In the genomic region with DNA sequence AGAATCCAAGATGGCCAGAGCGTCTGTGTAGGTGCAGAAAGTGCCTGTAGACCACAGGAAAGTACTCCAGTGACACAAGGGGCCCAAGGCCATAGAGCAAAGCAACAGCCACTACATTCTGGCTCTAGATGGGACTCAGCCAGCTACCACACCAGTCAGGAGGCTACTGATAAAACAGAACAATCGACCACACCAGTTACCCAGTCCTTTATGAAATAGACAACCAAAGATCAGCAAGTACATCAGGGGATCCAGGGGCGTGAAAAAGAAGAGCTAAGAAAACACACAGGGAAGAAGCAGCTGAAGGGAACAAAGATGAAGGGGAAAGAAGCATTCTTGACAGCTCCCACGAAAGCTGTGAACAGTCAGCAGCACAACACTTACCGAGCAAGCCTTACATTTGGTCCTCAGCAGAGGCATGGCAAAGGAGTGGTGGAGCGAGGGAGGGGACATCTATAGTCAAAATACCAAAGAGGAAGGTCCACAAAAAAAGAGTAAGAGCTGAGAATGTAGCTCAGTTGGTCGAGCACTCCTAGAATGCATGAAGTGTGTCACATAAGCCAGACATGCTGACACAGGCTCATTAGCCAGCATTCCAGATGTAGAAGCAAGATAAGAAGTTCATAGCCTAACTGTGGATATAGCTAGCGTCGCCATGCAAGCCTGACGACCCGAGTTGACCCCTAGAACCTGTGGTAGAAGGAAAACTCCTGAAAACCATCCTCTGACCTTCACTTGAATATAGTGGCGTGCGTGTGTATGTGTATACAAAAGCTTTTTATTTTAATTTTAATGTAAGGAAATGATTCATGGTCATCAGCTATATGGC, we compare ENCODE assay signal across 14 mouse cellular contexts. TPM values are rescaled to one million over a fixed set of nuclear protein-coding genes. Genes with fewer than 3 reads are reported as not detected.
DNase-seq lines count a peak whose midpoint lies in the region; ATAC-seq lines count a peak whose summit lies in the region.
"Had no signal": no experiment of that assay in that cellular context is flagged by ENCODE, and none has a peak within 500 bp of the region (broad histone marks: within the 10 kb centered on the region; RNA-seq: fewer than 3 reads in every experiment).

No protein-coding gene starts in this region.

- peaks cover 13% of the 10 kb centered on the region for H3K36me3 ChIP-seq in megakaryocyte, embryonic 14.5 days (replicated peaks; ENCODE audit: low read length)
- H3K36me3 ChIP-seq: embryonic facial prominence, embryonic 15.5 days; hindbrain, embryonic 12.5 days; limb, embryonic 10.5 days had no signal

- ATAC-seq in megakaryocyte, adult 5-6 weeks (ENCODE audit: poor library complexity, severe bottlenecking) = no peak
- peak; percentile 26 to 60; a peak in 3 of 4 replicates for ATAC-seq in hematopoietic stem cell, adult 5-6 weeks (replicated peaks in 1 of 2; ENCODE audit: insufficient read depth in 1 of 2, low FRiP score in 2 of 2, low TSS enrichment in 1 of 2, low read depth in 1 of 2, poor library complexity in 2 of 2, severe bottlenecking in 2 of 2)

- no peaks in the 10 kb centered on the region for H3K9me3 ChIP-seq in megakaryocyte, embryonic 14.5 days
- H3K9me3 ChIP-seq: embryonic facial prominence, embryonic 15.5 days; hindbrain, embryonic 12.5 days; limb, embryonic 10.5 days had no signal

- H3K27me3 ChIP-seq in megakaryocyte, embryonic 14.5 days (replicated peaks) = no peaks in the 10 kb centered on the region
- H3K27me3 ChIP-seq: embryonic facial prominence, embryonic 15.5 days; hindbrain, embryonic 12.5 days had no signal

- peak overlapping the region; percentile 51 for H3K4me3 ChIP-seq in megakaryocyte, embryonic 14.5 days (replicated peaks)
- H3K4me3 ChIP-seq: embryonic facial prominence, embryonic 15.5 days; hindbrain, embryonic 12.5 days; limb, embryonic 10.5 days had no signal

- DNase-seq in heart, adult 11 months = peak; percentile 65
- DNase-seq in heart, adult 8-10 months (ENCODE audit: low spot score) = no peak
- no peak for DNase-seq in left cerebral cortex, adult 9 months (ENCODE audit: low spot score in 2 of 2)
- DNase-seq in urinary bladder, postnatal 36 days (ENCODE audit: low spot score in 2 of 2) = no peak
- DNase-seq in adrenal gland, postnatal 14 days = no peak
- DNase-seq: cerebellum, adult 11-12 months; heart, adult 18-20 months; thymus, postnatal 25 days had no signal

- H3K4me1 ChIP-seq in megakaryocyte, embryonic 14.5 days = peaks cover 67% of the 10 kb centered on the region

RNA-seq across cellular contexts. Expression of gene Fam69a, which starts 14.2 kb away (rescaled TPM):
- 10 to 100 TPM in 3 of 4 experiments, 1 to 10 TPM in 1; 9.3 to 12.1 (median 11.2) TPM for total RNA-seq in heart, adult 8-10 months (2022)
- 0.94 TPM in 1 of 2 replicates, not detected in the other for polyA plus RNA-seq in megakaryocyte, embryonic 14.5 days (2012; ENCODE audit: insufficient read depth, low replicate concordance)
- 138 and 149 TPM in 2 replicates for total RNA-seq in megakaryocyte, adult 5-6 weeks (2015)
- total RNA-seq in megakaryocyte, adult 5-6 weeks (2017) = 55.5 and 60.0 TPM in 2 replicates
- total RNA-seq in hematopoietic stem cell, adult 5-6 weeks (2017) = 7.1 and 17.7 TPM in 2 replicates
- total RNA-seq in adrenal gland, postnatal 14 days (2021) = 15.5 and 18.4 TPM in 2 replicates
